Mouse (Mus musculus) heart, postnatal 0 days (tissue): ENCODE measurements at regions not wholly inside any gene's neighbourhood (a gene's known extent, or its start where the extent isn't known, plus 50 kb on each side); places are given as distances from the start of the nearest gene placed in this dataset.

ENCODE experiments used
- CTCF ChIP-seq: IDR thresholded peaks from 2 replicates; pipeline ENCODE4 v1.5.1; 2016; ENCODE audit warnings: antibody characterized with exemption, control low read depth, low read depth
- EP300 ChIP-seq: IDR thresholded peaks from 2 replicates; pipeline ENCODE4 v1.6.1; 2016; ENCODE audit warnings: antibody characterized with exemption, low read depth

- no peak for TF ChIP-seq EP300
- TF ChIP-seq CTCF, result no peak
Observed at GRCm38 (mm10) chr3:9349822-9350221, 260.1 kb downstream of the Zfp704 start.
